Mouse (Mus musculus) kidney, adult 11 months (tissue): Measurements from ENCODE around the gene Scube3.

Source experiments
- DNase-seq: peaks from one replicate; pipeline ENCODE4 v3.0.0; 2022

Scube3 gene

DNA sequence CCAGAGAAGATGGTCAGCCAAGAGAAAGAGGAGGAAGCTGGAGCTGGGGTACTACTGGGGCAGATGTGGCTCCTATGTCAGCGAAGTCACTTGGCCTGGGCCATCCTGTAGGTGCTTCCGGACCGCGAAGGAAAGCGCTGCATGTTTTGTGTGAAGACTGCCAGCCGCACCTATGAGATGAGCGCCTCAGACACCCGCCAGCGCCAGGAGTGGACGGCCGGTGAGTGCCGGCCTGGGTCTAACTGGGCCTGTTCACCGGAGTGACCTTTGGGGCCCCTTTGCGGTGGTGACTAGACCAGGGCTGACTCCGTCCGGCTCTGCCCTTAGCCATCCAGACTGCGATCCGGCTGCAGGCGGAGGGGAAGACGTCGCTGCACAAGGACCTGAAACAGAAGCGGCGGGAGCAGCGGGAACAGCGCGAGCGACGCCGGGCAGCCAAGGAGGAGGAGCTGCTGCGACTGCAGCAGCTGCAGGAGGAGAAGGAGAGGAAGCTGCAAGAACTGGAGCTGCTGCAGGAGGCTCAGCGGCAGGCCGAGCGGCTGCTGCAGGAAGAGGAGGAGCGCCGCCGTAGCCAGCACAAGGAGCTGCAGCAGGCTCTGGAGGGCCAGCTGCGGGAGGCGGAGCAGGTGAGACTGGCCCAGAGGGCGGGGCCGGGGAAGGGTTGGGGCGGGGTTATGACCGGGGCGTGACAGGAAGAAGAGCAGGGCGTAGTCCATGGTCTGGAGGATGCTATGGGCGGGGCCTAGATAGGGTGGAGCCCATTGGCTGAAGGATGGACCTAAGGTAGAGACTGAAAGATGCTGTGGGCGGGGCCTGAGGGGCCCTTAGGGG is 81.8 kb downstream of the Scube3 start:
- peak; percentile 96 for DNase-seq
